Mouse (Mus musculus): ENCODE results near the gene Lat2.

GRCm38 (mm10) chr5:134568964-134569491, 45.8 kb downstream of the Lat2 start:
- TF ChIP-seq POLR2A (IDR thresholded peaks at IDR 0.05; ENCODE audit: borderline replicate concordance, insufficient read depth, low read length) (no peak), CTCF (IDR thresholded peaks at IDR 0.05; ENCODE audit: borderline replicate concordance, insufficient read depth, low read depth, low read length) (no peak)

All from cerebellum, adult 2 months (tissue).